Mouse (Mus musculus) heart, postnatal 0 days (tissue): ENCODE results near the gene Zfp990.
"Not testable (repeated sequence)": the region's sequence is repeated elsewhere in the genome, so short reads cannot be mapped to it uniquely, and the experiment has no call there.

Experiments
- CTCF ChIP-seq: IDR thresholded peaks from 2 replicates; pipeline ENCODE4 v1.5.1; 2016; ENCODE audit warnings: antibody characterized with exemption, control low read depth, low read depth
- EP300 ChIP-seq: IDR thresholded peaks from 2 replicates; pipeline ENCODE4 v1.6.1; 2016; ENCODE audit warnings: antibody characterized with exemption, low read depth

GRCm38 (mm10) chr4:145515776-145516565 is 5.4 kb downstream of the Zfp990 start:
- not testable (repeated sequence) for TF ChIP-seq CTCF, EP300
